Mouse (Mus musculus) intestine, embryonic 14.5 days (tissue): ENCODE data around the gene Tnp1. TPM values are rescaled to one million over a fixed set of nuclear protein-coding genes. Genes with fewer than 3 reads are reported as not detected.
A peak's percentile ranks its signal among the peaks of the same experiment; 100 is the strongest.

Experiments used
- ATAC-seq: fragments of 200-750 bp; cut with Nextera tagmentation; replicated peaks from 2 replicates; pipeline ENCODE4 v1.8.0; 2017; ENCODE audit warnings: low read depth, moderate number of reproducible peaks, moderate TSS enrichment, moderate library complexity; ENCODE audit not compliant: low FRiP score, low TSS enrichment
- DNase-seq: peaks from one replicate; pipeline ENCODE4 v3.0.0-alpha.2; 2018; ENCODE audit warnings: low spot score
- H3K27ac ChIP-seq: fragments of 300-500 bp; sonication (generic); 2 replicates; pipeline ENCODE4 v1.5.1; 2014; ENCODE audit warnings: low read depth, mild to moderate bottlenecking, control low read depth
- H3K27me3 ChIP-seq: fragments of 300-500 bp; sonication (generic); replicated peaks from 2 replicates; pipeline ENCODE4 v1.6.1; 2014; ENCODE audit warnings: low read length, control low read depth; ENCODE audit not compliant: control insufficient read depth, insufficient read depth
- H3K36me3 ChIP-seq: fragments of 300-500 bp; sonication (generic); 2 replicates; pipeline ENCODE4 v1.6.1; 2014; ENCODE audit warnings: low read length, control low read depth; ENCODE audit not compliant: control insufficient read depth, insufficient read depth
- H3K4me1 ChIP-seq: fragments of 300-500 bp; sonication (generic); replicated peaks from 2 replicates; pipeline ENCODE4 v1.6.1; 2014; ENCODE audit warnings: low read length, control low read depth, mixed read lengths; ENCODE audit not compliant: control insufficient read depth, insufficient read depth
- H3K4me2 ChIP-seq: fragments of 300-500 bp; sonication (generic); 2 replicates; pipeline ENCODE4 v1.6.1; 2014; ENCODE audit warnings: low read length
- H3K4me3 ChIP-seq: fragments of 300-500 bp; sonication (generic); 2 replicates; pipeline ENCODE4 v1.5.1; 2014; ENCODE audit warnings: low read depth, low read length, control low read depth, mixed read lengths
- H3K9ac ChIP-seq: fragments of 300-500 bp; sonication (generic); 2 replicates; pipeline ENCODE4 v1.6.1; 2014; ENCODE audit warnings: mild to moderate bottlenecking, low read length
- H3K9me3 ChIP-seq: fragments of 300-500 bp; sonication (generic); 2 replicates; pipeline ENCODE4 v1.6.1; 2016; ENCODE audit warnings: low read length, control low read depth; ENCODE audit not compliant: control insufficient read depth
- WGBS: fragments of 180-500 bp; shearing (Covaris S2); extraction: QIAGEN DNeasy Blood & Tissue Kit; methylation state at CpG from one replicate; pipeline ENCODE4 v1.1.7; 2014; 5-methylcytosine and 5-hydroxymethylcytosine counted together
- polyA plus RNA-seq: library from polyadenylated mRNA; unstranded; fragments of >200 nt; fragmentation: Nextera tagmentation; extraction: Ambion mirVana; gene quantifications from 2 replicates; pipeline ENCODE4 v1.2.1, GENCODE M21; 2014

Gene Tnp1
- polyA plus RNA-seq, 1 experiment from 2014 or later: not detected

DNA sequence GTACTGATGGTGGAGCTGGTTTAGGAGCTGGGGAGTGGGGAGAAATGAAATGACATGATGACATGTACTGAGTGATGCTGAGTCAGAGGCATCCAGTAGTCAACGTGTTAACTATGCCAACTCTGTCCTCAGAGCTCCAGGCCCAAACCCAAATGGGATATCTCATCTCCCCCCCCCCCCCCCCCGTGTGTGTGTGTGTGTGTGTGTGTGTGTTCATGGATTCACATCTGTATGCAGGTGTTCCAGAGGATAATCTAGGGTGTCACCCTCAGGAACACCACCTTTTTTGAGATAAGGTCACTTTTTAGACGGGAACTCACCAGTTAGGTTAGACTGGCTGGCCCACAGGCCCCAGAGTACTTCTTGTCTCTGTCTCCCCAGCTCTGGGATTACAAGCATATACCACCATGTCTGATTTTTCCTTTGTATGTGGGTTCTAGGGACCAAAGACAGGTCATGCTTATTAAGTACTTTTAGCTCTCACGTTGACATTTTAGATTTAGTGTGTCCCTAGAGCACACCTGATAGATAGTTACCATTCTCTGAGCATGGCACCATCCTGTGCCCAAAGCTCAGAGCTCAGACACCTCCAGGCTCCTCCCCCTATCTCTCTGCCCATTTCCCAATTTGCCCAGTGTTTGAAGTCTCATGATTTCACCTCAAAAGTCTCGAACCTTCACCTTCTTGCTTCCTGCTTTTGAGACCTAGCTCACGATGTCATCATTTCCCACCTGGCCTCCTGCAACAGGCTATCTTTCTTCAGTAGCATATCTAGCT is 31.4 kb upstream of the Tnp1 start:
- H3K9me3 ChIP-seq: no peaks in the 10 kb centered on the region
- H3K27me3 ChIP-seq: no peaks in the 10 kb centered on the region
- ATAC-seq (no peak), DNase-seq (no peak)
- 0 out of 2 replicates have a peak overlapping the region, but pooled peaks have one; percentile 83 for H3K27ac ChIP-seq
- H3K4me3 ChIP-seq: no peak overlapping the region
- H3K36me3 ChIP-seq: no peaks in the 10 kb centered on the region
- 88% methylated on average over 5 of the region's 6 CpGs for WGBS
- peaks cover 6% of the 10 kb centered on the region; the same call in 1 of the 2 replicates for H3K4me1 ChIP-seq
- H3K4me2 ChIP-seq: no peak overlapping the region
- no peak overlapping the region for H3K9ac ChIP-seq

- H3K27ac ChIP-seq: peak overlapping the region; percentile 83
- peak; percentile 60; the same call in 1 of the 2 replicates for ATAC-seq
- H3K4me1 ChIP-seq: peaks cover 6% of the 10 kb centered on the region; the same call in 1 of the 2 replicates
- no peaks in the 10 kb centered on the region for H3K9me3 ChIP-seq
- H3K27me3 ChIP-seq: no peaks in the 10 kb centered on the region
- WGBS: 21% methylated on average over 9 of the region's 9 CpGs
- H3K4me3 ChIP-seq: no peak overlapping the region
- no peak overlapping the region for H3K9ac ChIP-seq
- DNase-seq: no peak
- H3K36me3 ChIP-seq: no peaks in the 10 kb centered on the region
- no peak overlapping the region for H3K4me2 ChIP-seq
Measured at GRCm38 (mm10) chr1:73045948-73046685, 30.4 kb upstream of the Tnp1 start.

DNA sequence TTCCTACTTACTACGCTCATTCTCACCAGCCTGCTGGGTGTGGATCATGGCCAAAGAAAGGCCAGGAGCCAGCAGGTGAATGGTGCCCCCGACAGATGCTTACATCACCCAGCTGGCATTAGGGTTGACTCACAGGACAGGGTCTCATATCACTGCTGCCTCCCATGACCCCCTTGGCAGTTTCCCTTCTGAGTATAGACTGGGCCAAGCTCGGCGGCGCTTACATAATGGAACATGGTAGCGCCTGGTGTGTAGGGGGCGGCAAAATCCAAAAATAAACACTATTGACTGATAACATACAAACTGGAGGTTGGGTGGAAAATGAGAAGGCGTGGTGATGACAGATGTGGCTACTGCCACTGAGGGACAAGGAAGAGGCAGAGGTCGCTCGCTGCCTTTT is 28.0 kb upstream of the Tnp1 start:
- ATAC-seq: no peak
- Histone ChIP-seq H3K4me1 (peaks cover 11% of the 10 kb centered on the region; the same call in 1 of the 2 replicates), H3K27me3 (no peaks in the 10 kb centered on the region), H3K9ac (no peak overlapping the region), H3K27ac (no peak overlapping the region), H3K9me3 (no peaks in the 10 kb centered on the region), H3K36me3 (no peaks in the 10 kb centered on the region), H3K4me2 (no peak overlapping the region), H3K4me3 (no peak overlapping the region)
- 92% methylated on average over 10 of the region's 10 CpGs for WGBS
- DNase-seq: no peak

GRCm38 (mm10) chr1:73040691-73041425 is 25.1 kb upstream of the Tnp1 start:
- H3K27me3 ChIP-seq: no peaks in the 10 kb centered on the region
- ATAC-seq (no peak), DNase-seq (no peak)
- 79% methylated on average over 3 of the region's 3 CpGs for WGBS
- H3K4me2 ChIP-seq: no peak overlapping the region
- H3K36me3 ChIP-seq: no peaks in the 10 kb centered on the region
- no peaks in the 10 kb centered on the region for H3K9me3 ChIP-seq
- no peak overlapping the region for H3K4me3 ChIP-seq
- no peak overlapping the region for H3K27ac ChIP-seq
- H3K9ac ChIP-seq: no peak overlapping the region
- peaks cover 5% of the 10 kb centered on the region; the same call in 1 of the 2 replicates for H3K4me1 ChIP-seq

GRCm38 (mm10) chr1:73038532-73038931 is 22.8 kb upstream of the Tnp1 start:
- Histone ChIP-seq H3K4me1 (peaks cover 5% of the 10 kb centered on the region; the same call in 1 of the 2 replicates), H3K4me3 (no peak overlapping the region), H3K4me2 (no peak overlapping the region), H3K27ac (no peak overlapping the region), H3K27me3 (no peaks in the 10 kb centered on the region), H3K9me3 (no peaks in the 10 kb centered on the region), H3K36me3 (no peaks in the 10 kb centered on the region), H3K9ac (no peak overlapping the region)
- WGBS: 80% methylated on average over 3 of the region's 3 CpGs
- ATAC-seq: no peak
- no peak for DNase-seq

GRCm38 (mm10) chr1:73036536-73036935 is 20.8 kb upstream of the Tnp1 start:
- Histone ChIP-seq H3K4me3 (no peak overlapping the region), H3K27ac (no peak overlapping the region), H3K9ac (no peak overlapping the region), H3K9me3 (no peaks in the 10 kb centered on the region), H3K36me3 (no peaks in the 10 kb centered on the region), H3K4me2 (no peak overlapping the region), H3K27me3 (no peaks in the 10 kb centered on the region), H3K4me1 (peaks cover 5% of the 10 kb centered on the region; the same call in 1 of the 2 replicates)
- ATAC-seq (no peak), DNase-seq (no peak)
- WGBS: 81% methylated on average over 3 of the region's 3 CpGs

- ATAC-seq (no peak), DNase-seq (no peak)
- Histone ChIP-seq H3K4me1 (peaks cover 5% of the 10 kb centered on the region; the same call in 1 of the 2 replicates), H3K4me2 (no peak overlapping the region), H3K27ac (no peak overlapping the region), H3K4me3 (no peak overlapping the region), H3K27me3 (no peaks in the 10 kb centered on the region), H3K36me3 (no peaks in the 10 kb centered on the region), H3K9ac (no peak overlapping the region), H3K9me3 (no peaks in the 10 kb centered on the region)
- 88% methylated on average over 3 of the region's 3 CpGs for WGBS
Measured at GRCm38 (mm10) chr1:73035726-73036125, 20.0 kb upstream of the Tnp1 start.

GRCm38 (mm10) chr1:73032491-73032890 is 16.8 kb upstream of the Tnp1 start:
- ATAC-seq (no peak), DNase-seq (no peak)
- Histone ChIP-seq H3K9ac (no peak overlapping the region), H3K9me3 (no peaks in the 10 kb centered on the region), H3K4me1 (no peaks in the 10 kb centered on the region), H3K4me2 (no peak overlapping the region), H3K27ac (no peak overlapping the region), H3K27me3 (no peaks in the 10 kb centered on the region), H3K36me3 (no peaks in the 10 kb centered on the region), H3K4me3 (no peak overlapping the region)
- 90% methylated on average over 5 of the region's 5 CpGs for WGBS
